Mouse (Mus musculus): Measurements from ENCODE around the gene Emilin3.

DNA sequence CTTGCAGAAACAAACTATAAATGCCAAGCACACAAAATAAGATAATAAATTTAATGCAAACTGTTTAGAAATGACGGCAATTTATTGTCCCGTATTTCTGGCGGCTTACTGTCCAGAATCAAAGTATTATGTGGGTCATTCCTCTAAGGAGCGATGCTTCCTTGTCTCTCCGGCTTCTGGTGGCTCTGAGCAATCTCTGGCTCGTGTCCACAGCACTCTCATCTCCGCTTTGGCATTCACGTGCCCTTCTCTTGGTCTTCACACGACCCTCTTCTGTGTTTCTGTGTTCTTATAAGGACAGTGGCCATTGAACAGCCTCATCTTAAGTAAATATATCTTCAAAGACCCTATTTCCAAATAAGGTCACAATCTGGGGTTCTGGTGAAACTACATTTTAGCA, 2.5 kb upstream of the Emilin3 start:
- TF ChIP-seq MAX (IDR thresholded peaks at IDR 0.05; ENCODE audit: low read depth) (no peak), POLR2A (IDR thresholded peaks at IDR 0.05; ENCODE audit: insufficient read length, low read depth) (no peak), E2F4 (IDR thresholded peaks at IDR 0.05; ENCODE audit: insufficient read depth) (no peak), POLR2AphosphoS2 (IDR thresholded peaks at IDR 0.05; ENCODE audit: insufficient read length, low read depth) (no peak), USF1 (IDR thresholded peaks at IDR 0.05; ENCODE audit: low read depth) (no peak), TCF12 (IDR thresholded peaks at IDR 0.05; ENCODE audit: insufficient read depth, poor library complexity, severe bottlenecking) (no peak)

Data from myocyte (in vitro differentiated cells).